Mouse (Mus musculus): ENCODE data around the gene Krtap1-5. TPM values are rescaled to one million over a fixed set of nuclear protein-coding genes. Genes with fewer than 3 reads are reported as not detected.
"Not testable (repeated sequence)": the region's sequence is repeated elsewhere in the genome, so short reads cannot be mapped to it uniquely, and the experiment has no call there.

The Krtap1-5 gene
- not detected in 2 replicates for polyA plus RNA-seq (2015; fragmentation: Nextera tagmentation; extraction: Ambion mirVana)

- WGBS = 87% methylated on average over 6 of the region's 6 CpGs
- H3K9ac ChIP-seq (replicated peaks; ENCODE audit: low read depth, low read length) = no peak within 1 kb of the TSS
- H3K9me3 ChIP-seq (ENCODE audit: control insufficient read depth, low read length) = no peaks in the 10 kb centered on the region
- no peak within 1 kb of the TSS for H3K4me3 ChIP-seq (replicated peaks; ENCODE audit: low read length)
- no peaks in the 10 kb centered on the region for H3K27me3 ChIP-seq (replicated peaks; ENCODE audit: control insufficient read depth, insufficient read depth, low read length)
- ATAC-seq = no peak
- H3K36me3 ChIP-seq (ENCODE audit: control insufficient read depth, insufficient read depth) = no peaks in the 10 kb centered on the region
- no peak within 1 kb of the TSS for H3K4me2 ChIP-seq (ENCODE audit: low read length)
- H3K27ac ChIP-seq (ENCODE audit: low read length) = no peak within 1 kb of the TSS
- no peaks in the 10 kb centered on the region for H3K4me1 ChIP-seq (replicated peaks; ENCODE audit: control insufficient read depth, insufficient read depth, low read length)
Measured at GRCm38 (mm10) chr11:99580636-99581035, at the start of gene Krtap1-5. Gene Krtap1-5 (minus strand): TSS chr11:99581016.

- Histone ChIP-seq H3K4me3 (replicated peaks; ENCODE audit: low read length) (no peak within 1 kb of the TSS), H3K4me2 (ENCODE audit: low read length) (no peak within 1 kb of the TSS), H3K36me3 (ENCODE audit: control insufficient read depth, insufficient read depth) (no peaks in the 10 kb centered on the region), H3K27ac (ENCODE audit: low read length) (no peak within 1 kb of the TSS), H3K9me3 (ENCODE audit: control insufficient read depth, low read length) (no peaks in the 10 kb centered on the region), H3K4me1 (replicated peaks; ENCODE audit: control insufficient read depth, insufficient read depth, low read length) (no peaks in the 10 kb centered on the region), H3K27me3 (replicated peaks; ENCODE audit: control insufficient read depth, insufficient read depth, low read length) (no peaks in the 10 kb centered on the region), H3K9ac (replicated peaks; ENCODE audit: low read depth, low read length) (no peak within 1 kb of the TSS)
- WGBS = 84% methylated on average over 4 of the region's 4 CpGs
- no peak for ATAC-seq
Measured at GRCm38 (mm10) chr11:99628138-99628537, 47.3 kb upstream of the Krtap1-5 start, which contains the start of gene Krtap4-1. Gene Krtap4-1 (minus strand): TSS chr11:99628238.

- Histone ChIP-seq H3K4me3 (replicated peaks; ENCODE audit: low read length) (no peak within 1 kb of the TSS), H3K27ac (ENCODE audit: low read length) (no peak within 1 kb of the TSS), H3K9me3 (ENCODE audit: control insufficient read depth, low read length) (no peaks in the 10 kb centered on the region), H3K4me1 (replicated peaks; ENCODE audit: control insufficient read depth, insufficient read depth, low read length) (no peaks in the 10 kb centered on the region), H3K36me3 (ENCODE audit: control insufficient read depth, insufficient read depth) (no peaks in the 10 kb centered on the region), H3K27me3 (replicated peaks; ENCODE audit: control insufficient read depth, insufficient read depth, low read length) (no peaks in the 10 kb centered on the region), H3K4me2 (ENCODE audit: low read length) (no peak within 1 kb of the TSS), H3K9ac (replicated peaks; ENCODE audit: low read depth, low read length) (no peak within 1 kb of the TSS)
- WGBS = 92% methylated on average over 2 of the region's 2 CpGs
- no peak for ATAC-seq
Measured at GRCm38 (mm10) chr11:99620335-99620734, 39.5 kb upstream of the Krtap1-5 start, which contains the start of gene Gm11562. Gene Gm11562 (minus strand): TSS chr11:99620435.

- H3K4me1 ChIP-seq (replicated peaks; ENCODE audit: control insufficient read depth, insufficient read depth, low read length) = no peaks in the 10 kb centered on the region
- no peaks in the 10 kb centered on the region for H3K9me3 ChIP-seq (ENCODE audit: control insufficient read depth, low read length)
- no peak within 1 kb of the TSS for H3K4me3 ChIP-seq (replicated peaks; ENCODE audit: low read length)
- no peak within 1 kb of the TSS for H3K27ac ChIP-seq (ENCODE audit: low read length)
- H3K27me3 ChIP-seq (replicated peaks; ENCODE audit: control insufficient read depth, insufficient read depth, low read length) = no peaks in the 10 kb centered on the region
- ATAC-seq = no peak
- H3K36me3 ChIP-seq (ENCODE audit: control insufficient read depth, insufficient read depth) = no peaks in the 10 kb centered on the region
- no peak within 1 kb of the TSS for H3K4me2 ChIP-seq (ENCODE audit: low read length)
- WGBS = 76% methylated on average over 3 of the region's 3 CpGs
- H3K9ac ChIP-seq (replicated peaks; ENCODE audit: low read depth, low read length) = no peak within 1 kb of the TSS
Measured at GRCm38 (mm10) chr11:99614796-99615363, 34.1 kb upstream of the Krtap1-5 start, which contains the start of gene Krtap2-4. Gene Krtap2-4 (minus strand): TSS chr11:99614846.

- not testable (repeated sequence) for H3K4me1 ChIP-seq (replicated peaks; ENCODE audit: control insufficient read depth, insufficient read depth, low read length); H3K27me3 ChIP-seq (replicated peaks; ENCODE audit: control insufficient read depth, insufficient read depth, low read length); H3K4me2 ChIP-seq (ENCODE audit: low read length); H3K36me3 ChIP-seq (ENCODE audit: control insufficient read depth, insufficient read depth); H3K9me3 ChIP-seq (ENCODE audit: control insufficient read depth, low read length); H3K9ac ChIP-seq (replicated peaks; ENCODE audit: low read depth, low read length); H3K27ac ChIP-seq (ENCODE audit: low read length); ATAC-seq; H3K4me3 ChIP-seq (replicated peaks; ENCODE audit: low read length)
- 60% methylated on average over 1 of the region's 2 CpGs for WGBS
Measured at GRCm38 (mm10) chr11:99610089-99610488, 29.3 kb upstream of the Krtap1-5 start, which contains the start of gene Gm11937. Gene Gm11937 (minus strand): TSS chr11:99610189.

- 48% methylated on average over 1 of the region's 1 CpGs for WGBS
- Histone ChIP-seq H3K9ac (replicated peaks; ENCODE audit: low read depth, low read length) (no peak overlapping the region), H3K4me2 (ENCODE audit: low read length) (no peak overlapping the region), H3K27ac (ENCODE audit: low read length) (no peak overlapping the region), H3K4me1 (replicated peaks; ENCODE audit: control insufficient read depth, insufficient read depth, low read length) (no peaks in the 10 kb centered on the region), H3K27me3 (replicated peaks; ENCODE audit: control insufficient read depth, insufficient read depth, low read length) (no peaks in the 10 kb centered on the region), H3K36me3 (ENCODE audit: control insufficient read depth, insufficient read depth) (no peaks in the 10 kb centered on the region), H3K4me3 (replicated peaks; ENCODE audit: low read length) (no peak overlapping the region), H3K9me3 (ENCODE audit: control insufficient read depth, low read length) (no peaks in the 10 kb centered on the region)
- ATAC-seq = no peak
Measured at GRCm38 (mm10) chr11:99609126-99609525, 28.3 kb upstream of the Krtap1-5 start.

- not testable (repeated sequence) for H3K4me1 ChIP-seq (replicated peaks; ENCODE audit: control insufficient read depth, insufficient read depth, low read length); H3K27me3 ChIP-seq (replicated peaks; ENCODE audit: control insufficient read depth, insufficient read depth, low read length); H3K27ac ChIP-seq (ENCODE audit: low read length); H3K9me3 ChIP-seq (ENCODE audit: control insufficient read depth, low read length); ATAC-seq; H3K36me3 ChIP-seq (ENCODE audit: control insufficient read depth, insufficient read depth); H3K9ac ChIP-seq (replicated peaks; ENCODE audit: low read depth, low read length); H3K4me3 ChIP-seq (replicated peaks; ENCODE audit: low read length); H3K4me2 ChIP-seq (ENCODE audit: low read length)
- WGBS = 76% methylated on average over 1 of the region's 1 CpGs
Measured at GRCm38 (mm10) chr11:99603208-99603607, 22.4 kb upstream of the Krtap1-5 start, which contains the start of gene Gm11938. Gene Gm11938 (minus strand): TSS chr11:99603308.

- H3K36me3 ChIP-seq (ENCODE audit: control insufficient read depth, insufficient read depth); H3K9me3 ChIP-seq (ENCODE audit: control insufficient read depth, low read length); H3K9ac ChIP-seq (replicated peaks; ENCODE audit: low read depth, low read length); ATAC-seq; H3K4me1 ChIP-seq (replicated peaks; ENCODE audit: control insufficient read depth, insufficient read depth, low read length); H3K4me2 ChIP-seq (ENCODE audit: low read length); H3K27me3 ChIP-seq (replicated peaks; ENCODE audit: control insufficient read depth, insufficient read depth, low read length); H3K27ac ChIP-seq (ENCODE audit: low read length); H3K4me3 ChIP-seq (replicated peaks; ENCODE audit: low read length): not testable (repeated sequence)
- WGBS = 79% methylated on average over 6 of the region's 6 CpGs
Measured at GRCm38 (mm10) chr11:99597742-99598141, 16.9 kb upstream of the Krtap1-5 start, which contains the start of gene Krtap9-3. Gene Krtap9-3 (minus strand): TSS chr11:99598105.

GRCm38 (mm10) chr11:99590981-99591380 is 10.2 kb upstream of the Krtap1-5 start, which contains the start of gene Krtap1-3:
Gene Krtap1-3 (minus strand): TSS chr11:99591339.
- 87% methylated on average over 6 of the region's 6 CpGs for WGBS
- ATAC-seq = no peak
- no peaks in the 10 kb centered on the region for H3K27me3 ChIP-seq (replicated peaks; ENCODE audit: control insufficient read depth, insufficient read depth, low read length)
- H3K9ac ChIP-seq (replicated peaks; ENCODE audit: low read depth, low read length) = no peak within 1 kb of the TSS
- H3K4me1 ChIP-seq (replicated peaks; ENCODE audit: control insufficient read depth, insufficient read depth, low read length) = no peaks in the 10 kb centered on the region
- H3K36me3 ChIP-seq (ENCODE audit: control insufficient read depth, insufficient read depth) = no peaks in the 10 kb centered on the region
- no peaks in the 10 kb centered on the region for H3K9me3 ChIP-seq (ENCODE audit: control insufficient read depth, low read length)
- H3K4me3 ChIP-seq (replicated peaks; ENCODE audit: low read length) = no peak within 1 kb of the TSS
- no peak within 1 kb of the TSS for H3K27ac ChIP-seq (ENCODE audit: low read length)
- H3K4me2 ChIP-seq (ENCODE audit: low read length) = no peak within 1 kb of the TSS
